Mouse (Mus musculus): Measurements from ENCODE around the gene Mcemp1. TPM values are rescaled to one million over a fixed set of nuclear protein-coding genes. Genes with fewer than 3 reads are reported as not detected.

The Mcemp1 gene
- 0.10 and 0.53 TPM in 2 replicates for polyA plus RNA-seq (2012; rRNA removed)

- no peak within 1 kb of the TSS for H3K4me3 ChIP-seq (ENCODE audit: insufficient read depth, low read depth, low read length)
- no peaks in the 10 kb centered on the region for H3K36me3 ChIP-seq (ENCODE audit: control insufficient read depth, insufficient read depth, low read length)
- TF ChIP-seq POLR2A (IDR thresholded peaks at IDR 0.05; ENCODE audit: low read depth, low read length) (no peak), CTCF (conservative IDR thresholded peaks at IDR 0.05; ENCODE audit: insufficient read depth, insufficient read length, low read depth, low read length) (no peak)
- 59% methylated on average over 6 of the region's 6 CpGs for WGBS
- H3K27ac ChIP-seq (ENCODE audit: insufficient read depth, low read depth, low read length) = no peak within 1 kb of the TSS
- no peaks in the 10 kb centered on the region for H3K27me3 ChIP-seq (replicated peaks; ENCODE audit: control insufficient read depth, insufficient read depth, low read length)
- H3K4me1 ChIP-seq (ENCODE audit: control insufficient read depth, insufficient read depth, low read length) = no peaks in the 10 kb centered on the region
- DNase-seq = no peak
These were observed at the start of gene Mcemp1 for GRCm38 (mm10) chr8:3665507-3665906. Gene Mcemp1 (plus strand): TSS chr8:3665754.

GRCm38 (mm10) chr8:3621199-3621970 is 44.2 kb upstream of the Mcemp1 start, which contains the start of the genes Xab2 and Pet100:
Gene Xab2 (minus strand): TSS chr8:3621316.
Gene Pet100 (plus strand): TSS chr8:3621548.
- WGBS = under 1% methylated on average over 37 of the region's 37 CpGs
- TF ChIP-seq POLR2A (IDR thresholded peaks at IDR 0.05; ENCODE audit: low read depth, low read length) (peak; percentile 24), CTCF (conservative IDR thresholded peaks at IDR 0.05; ENCODE audit: insufficient read depth, insufficient read length, low read depth, low read length) (no peak)

GRCm38 (mm10) chr8:3622119-3622518 is 43.4 kb upstream of the Mcemp1 start:
- no peak for DNase-seq
- 61% methylated on average over 8 of the region's 8 CpGs for WGBS
- TF ChIP-seq CTCF (conservative IDR thresholded peaks at IDR 0.05; ENCODE audit: insufficient read depth, insufficient read length, low read depth, low read length) = no peak
- no peak for TF ChIP-seq POLR2A (IDR thresholded peaks at IDR 0.05; ENCODE audit: low read depth, low read length)
- Histone ChIP-seq H3K4me1 (ENCODE audit: control insufficient read depth, insufficient read depth, low read length) (0 out of 2 replicates have a peak, but pooled peaks cover 9% of the 10 kb centered on the region), H3K27me3 (replicated peaks; ENCODE audit: control insufficient read depth, insufficient read depth, low read length) (no peaks in the 10 kb centered on the region), H3K4me3 (ENCODE audit: insufficient read depth, low read depth, low read length) (peak overlapping the region; percentile 65; the same call in 1 of the 2 replicates), H3K27ac (ENCODE audit: insufficient read depth, low read depth, low read length) (no peak overlapping the region), H3K36me3 (ENCODE audit: control insufficient read depth, insufficient read depth, low read length) (no peaks in the 10 kb centered on the region)

More at GRCm38 (mm10) chr8:3621199-3621970, 44.2 kb upstream of the Mcemp1 start, which contains the start of the genes Xab2 and Pet100:
- H3K4me1 ChIP-seq (ENCODE audit: control insufficient read depth, insufficient read depth, low read length) = 0 out of 2 replicates have a peak, but pooled peaks cover 9% of the 10 kb centered on the region
- H3K27ac ChIP-seq (ENCODE audit: insufficient read depth, low read depth, low read length) = 0 out of 2 replicates have a peak within 1 kb of the TSS, but pooled peaks have one; percentile 17
- no peaks in the 10 kb centered on the region for H3K27me3 ChIP-seq (replicated peaks; ENCODE audit: control insufficient read depth, insufficient read depth, low read length)
- peak within 1 kb of the TSS; percentile 78 for H3K4me3 ChIP-seq (ENCODE audit: insufficient read depth, low read depth, low read length)
- DNase-seq = peak; percentile 100
- no peaks in the 10 kb centered on the region for H3K36me3 ChIP-seq (ENCODE audit: control insufficient read depth, insufficient read depth, low read length)

- no peak for DNase-seq
- Histone ChIP-seq H3K27me3 (replicated peaks; ENCODE audit: control insufficient read depth, insufficient read depth, low read length) (no peaks in the 10 kb centered on the region), H3K4me1 (ENCODE audit: control insufficient read depth, insufficient read depth, low read length) (0 out of 2 replicates have a peak, but pooled peaks cover 7% of the 10 kb centered on the region), H3K4me3 (ENCODE audit: insufficient read depth, low read depth, low read length) (no peak within 1 kb of the TSS), H3K27ac (ENCODE audit: insufficient read depth, low read depth, low read length) (no peak within 1 kb of the TSS), H3K36me3 (ENCODE audit: control insufficient read depth, insufficient read depth, low read length) (no peaks in the 10 kb centered on the region)
- TF ChIP-seq POLR2A (IDR thresholded peaks at IDR 0.05; ENCODE audit: low read depth, low read length) = no peak
- no peak for TF ChIP-seq CTCF (conservative IDR thresholded peaks at IDR 0.05; ENCODE audit: insufficient read depth, insufficient read length, low read depth, low read length)
- 68% methylated on average over 1 of the region's 1 CpGs for WGBS
These were observed 40.1 kb upstream of the Mcemp1 start, which contains the start of gene Pcp2 for GRCm38 (mm10) chr8:3625445-3625844. Gene Pcp2 (minus strand): TSS chr8:3625545.

- H3K27ac ChIP-seq (ENCODE audit: insufficient read depth, low read depth, low read length) = no peak overlapping the region
- WGBS = 42% methylated on average over 5 of the region's 5 CpGs
- no peaks in the 10 kb centered on the region for H3K27me3 ChIP-seq (replicated peaks; ENCODE audit: control insufficient read depth, insufficient read depth, low read length)
- no peak for TF ChIP-seq POLR2A (IDR thresholded peaks at IDR 0.05; ENCODE audit: low read depth, low read length)
- no peak for TF ChIP-seq CTCF (conservative IDR thresholded peaks at IDR 0.05; ENCODE audit: insufficient read depth, insufficient read length, low read depth, low read length)
- no peak overlapping the region for H3K4me3 ChIP-seq (ENCODE audit: insufficient read depth, low read depth, low read length)
- 0 out of 2 replicates have a peak, but pooled peaks cover 5% of the 10 kb centered on the region for H3K4me1 ChIP-seq (ENCODE audit: control insufficient read depth, insufficient read depth, low read length)
- H3K36me3 ChIP-seq (ENCODE audit: control insufficient read depth, insufficient read depth, low read length) = no peaks in the 10 kb centered on the region
- DNase-seq = no peak
These were observed 38.6 kb upstream of the Mcemp1 start for GRCm38 (mm10) chr8:3626971-3627370.

GRCm38 (mm10) chr8:3628014-3628413 is 37.5 kb upstream of the Mcemp1 start:
- H3K36me3 ChIP-seq (ENCODE audit: control insufficient read depth, insufficient read depth, low read length) = no peaks in the 10 kb centered on the region
- DNase-seq = peak; percentile 65
- 20% methylated on average over 5 of the region's 5 CpGs for WGBS
- H3K27ac ChIP-seq (ENCODE audit: insufficient read depth, low read depth, low read length) = no peak overlapping the region
- H3K4me1 ChIP-seq (ENCODE audit: control insufficient read depth, insufficient read depth, low read length) = no peaks in the 10 kb centered on the region
- no peaks in the 10 kb centered on the region for H3K27me3 ChIP-seq (replicated peaks; ENCODE audit: control insufficient read depth, insufficient read depth, low read length)
- TF ChIP-seq CTCF (conservative IDR thresholded peaks at IDR 0.05; ENCODE audit: insufficient read depth, insufficient read length, low read depth, low read length) = peak; percentile 56
- TF ChIP-seq POLR2A (IDR thresholded peaks at IDR 0.05; ENCODE audit: low read depth, low read length) = no peak
- no peak overlapping the region for H3K4me3 ChIP-seq (ENCODE audit: insufficient read depth, low read depth, low read length)

All from kidney, adult 2 months (tissue).